In genomic region chr10:20257721-20258720, GRCm38 (mm10) we compare ENCODE assay signal across 13 mouse cellular contexts. TPM values are rescaled to one million over a fixed set of nuclear protein-coding genes. Genes with fewer than 3 reads are reported as not detected.
DNase-seq lines count a peak whose midpoint lies in the region; ATAC-seq lines count a peak whose summit lies in the region.
"Had no signal": no experiment of that assay in that cellular context is flagged by ENCODE, and none has a peak within 500 bp of the region (broad histone marks: within the 10 kb centered on the region; RNA-seq: fewer than 3 reads in every experiment).

No protein-coding gene starts in this region.

- WGBS in kidney, embryonic 16.5 days: 84% methylated on average over 15 of the region's 15 CpGs

- ATAC-seq in kidney, embryonic 16.5 days (ENCODE audit: low FRiP score, low TSS enrichment): peak; percentile 78; the same call in 1 of the 2 replicates
- ATAC-seq: Patski had no signal

- H3K4me2 ChIP-seq in kidney, embryonic 16.5 days (replicated peaks; ENCODE audit: low read depth, low read length): no peak overlapping the region
- H3K4me2 ChIP-seq: hindbrain, embryonic 15.5 days; midbrain, embryonic 12.5 days had no signal

- H3K4me3 ChIP-seq in kidney, embryonic 16.5 days (ENCODE audit: low read length): no peak overlapping the region
- H3K4me3 ChIP-seq: hindbrain, embryonic 15.5 days; layer of hippocampus, adult 2 months; midbrain, embryonic 12.5 days had no signal

- intact Hi-C loops in heart, postnatal 25 days (cut with DNase I): no loop called here

- no peaks in the 10 kb centered on the region for H3K4me1 ChIP-seq in kidney, embryonic 16.5 days (ENCODE audit: insufficient read depth, low read length)
- H3K4me1 ChIP-seq: hindbrain, embryonic 15.5 days; midbrain, embryonic 12.5 days had no signal

- peak; percentile 38 for DNase-seq in CD4-positive, CD25-positive, alpha-beta regulatory T cell, adult 2 months (ENCODE audit: low read depth, low spot score)
- peak; percentile 43 for DNase-seq in T-cell, adult 2 months (ENCODE audit: low spot score)
- DNase-seq in thymus, postnatal 0 days (ENCODE audit: low spot score): peak; percentile 91
- DNase-seq in embryo, embryonic 10 days (ENCODE audit: low spot score): no peak
- no peak for DNase-seq in heart, postnatal 25 days (ENCODE audit: low spot score)
- no peak for DNase-seq in cerebellum, adult 11 months
- DNase-seq: adrenal gland, adult 2 months; cerebellum, adult 9-11 months had no signal

- H3K9ac ChIP-seq in kidney, embryonic 16.5 days (replicated peaks; ENCODE audit: low read length): no peak overlapping the region
- H3K9ac ChIP-seq: hindbrain, embryonic 15.5 days; midbrain, embryonic 12.5 days had no signal

- H3K9me3 ChIP-seq in kidney, embryonic 16.5 days (ENCODE audit: low read length): no peaks in the 10 kb centered on the region
- H3K9me3 ChIP-seq: hindbrain, embryonic 15.5 days; midbrain, embryonic 12.5 days had no signal

- 0 out of 2 replicates have a peak overlapping the region, but pooled peaks have one; percentile 13 for H3K27ac ChIP-seq in kidney, embryonic 16.5 days (ENCODE audit: low read length)
- H3K27ac ChIP-seq: hindbrain, embryonic 15.5 days; layer of hippocampus, adult 2 months; midbrain, embryonic 12.5 days had no signal

- H3K36me3 ChIP-seq in kidney, embryonic 16.5 days (ENCODE audit: insufficient read depth, low read length): no peaks in the 10 kb centered on the region
- H3K36me3 ChIP-seq: hindbrain, embryonic 15.5 days; midbrain, embryonic 12.5 days had no signal

- H3K27me3 ChIP-seq in kidney, embryonic 16.5 days (ENCODE audit: insufficient read depth, low read length): no peaks in the 10 kb centered on the region
- H3K27me3 ChIP-seq: hindbrain, embryonic 15.5 days; midbrain, embryonic 12.5 days; Patski had no signal

RNA-seq across cellular contexts. Expression of gene Bclaf1, which starts 54.2 kb away (rescaled TPM):
- polyA plus RNA-seq in kidney, embryonic 16.5 days (2015; fragmentation: Nextera tagmentation; extraction: Ambion mirVana): 123 and 137 TPM in 2 replicates
- 110 and 112 TPM in 2 replicates for polyA plus RNA-seq in thymus, postnatal 0 days (2015; fragmentation: Nextera tagmentation; extraction: Ambion mirVana)
- total RNA-seq in heart, postnatal 25 days (2021): 10 to 100 TPM; 45.5 to 58.2 TPM

Comparison
In these comparisons a context has a peak if more than half of its experiments do, and no peak if none do; other contexts are left out.
1. DNase-seq: peak in CD4-positive, CD25-positive, alpha-beta regulatory T cell, adult 2 months (single experiment), T-cell, adult 2 months (single experiment) and thymus, postnatal 0 days (single experiment); none in embryo, embryonic 10 days (single experiment), heart, postnatal 25 days (single experiment) and cerebellum, adult 11 months (single experiment).